Mouse (Mus musculus) liver, postnatal 0 days (tissue): ENCODE measurements around the gene Espl1. TPM values are rescaled to one million over a fixed set of nuclear protein-coding genes. Genes with fewer than 3 reads are reported as not detected.
"Not testable (repeated sequence)": the region's sequence is repeated elsewhere in the genome, so short reads cannot be mapped to it uniquely, and the experiment has no call there.

Source experiments
- ATAC-seq: fragments of 200-750 bp; cut with Nextera tagmentation; 2 replicates; pipeline ENCODE4 v1.8.0; 2017; ENCODE audit warnings: mild to moderate bottlenecking, moderate library complexity
- DNase-seq: peaks from one replicate; pipeline ENCODE4 v3.0.0-alpha.2; 2016
- H3K27ac ChIP-seq: fragments of 300-500 bp; sonication (generic); 2 replicates; pipeline ENCODE4 v1.5.1; 2014; ENCODE audit warnings: antibody characterized with exemption, moderate library complexity, mild to moderate bottlenecking, low read depth
- H3K27me3 ChIP-seq: fragments of 300-500 bp; sonication (generic); 2 replicates; pipeline ENCODE4 v1.6.1; 2014; ENCODE audit warnings: low read length, control low read depth, mixed read lengths; ENCODE audit not compliant: insufficient read depth
- H3K36me3 ChIP-seq: fragments of 300-500 bp; sonication (generic); replicated peaks from 2 replicates; pipeline ENCODE4 v1.6.1; 2014; ENCODE audit warnings: mild to moderate bottlenecking, control low read depth, low read length, moderate library complexity, mixed read lengths; ENCODE audit not compliant: insufficient read depth
- H3K4me1 ChIP-seq: fragments of 300-500 bp; sonication (generic); 2 replicates; pipeline ENCODE4 v1.6.1; 2014; ENCODE audit warnings: antibody characterized with exemption, mild to moderate bottlenecking, control low read depth; ENCODE audit not compliant: insufficient read depth
- H3K4me2 ChIP-seq: fragments of 300-500 bp; sonication (generic); 2 replicates; pipeline ENCODE4 v1.6.1; 2014; ENCODE audit warnings: low read depth, mild to moderate bottlenecking, low read length, moderate library complexity, mixed read lengths
- H3K4me3 ChIP-seq: fragments of 300-500 bp; sonication (generic); 2 replicates; pipeline ENCODE4 v1.5.1; 2014; ENCODE audit warnings: low read depth, low read length
- H3K9ac ChIP-seq: fragments of 300-500 bp; sonication (generic); replicated peaks from 2 replicates; pipeline ENCODE4 v1.6.1; 2014; ENCODE audit warnings: mild to moderate bottlenecking, moderate library complexity
- H3K9me3 ChIP-seq: fragments of 300-500 bp; sonication (generic); 2 replicates; pipeline ENCODE4 v1.6.1; 2016; ENCODE audit warnings: mild to moderate bottlenecking, control low read depth, low read length, mixed read lengths
- CTCF ChIP-seq: sonication (generic); IDR thresholded peaks from 2 replicates; pipeline ENCODE4 v1.5.1; 2016; ENCODE audit warnings: antibody characterized with exemption, low read depth
- EP300 ChIP-seq: IDR thresholded peaks from 2 replicates; pipeline ENCODE4 v1.6.1; 2016; ENCODE audit warnings: antibody characterized with exemption, low read depth, mild to moderate bottlenecking
- WGBS: fragments of 180-500 bp; shearing (Covaris S2); extraction: QIAGEN DNeasy Blood & Tissue Kit; methylation state at CpG from one replicate; pipeline ENCODE4 v1.1.7; 2014; ENCODE audit not compliant: insufficient replicate concordance; 5-methylcytosine and 5-hydroxymethylcytosine counted together
- polyA plus RNA-seq: library from polyadenylated mRNA; unstranded; fragments of >200 nt; fragmentation: Nextera tagmentation; extraction: Ambion mirVana; gene quantifications from 2 replicates; pipeline ENCODE4 v1.2.1, GENCODE M21; 2015

The Espl1 gene
- polyA plus RNA-seq, 1 experiment from 2014 or later, result 7.3 TPM

- under 1% methylated on average over 40 of the region's 40 CpGs for WGBS
- Histone ChIP-seq H3K27ac (peak within 1 kb of the TSS; percentile 55), H3K4me2 (peak within 1 kb of the TSS; percentile 79), H3K9ac (peak within 1 kb of the TSS; percentile 82), H3K36me3 (peaks cover 29% of the 10 kb centered on the region), H3K4me1 (peaks cover 7% of the 10 kb centered on the region; the same call in 1 of the 2 replicates), H3K4me3 (peak within 1 kb of the TSS; percentile 83), H3K27me3 (no peaks in the 10 kb centered on the region), H3K9me3 (no peaks in the 10 kb centered on the region)
- DNase-seq, result peak; percentile 89
- ATAC-seq, result peak; percentile 95
- TF ChIP-seq EP300, result no peak
- peak; percentile 65 for TF ChIP-seq CTCF
Observed at GRCm38 (mm10) chr15:102326022-102326576, 30.0 kb downstream of the Espl1 start, which contains the start of gene Pfdn5. Pfdn5 (plus strand) TSS chr15:102326116.

- TF ChIP-seq EP300 (no peak), CTCF (no peak)
- peak overlapping the region; percentile 79 for H3K4me2 ChIP-seq
- no peaks in the 10 kb centered on the region for H3K27me3 ChIP-seq
- H3K9ac ChIP-seq, result peak overlapping the region; percentile 82
- DNase-seq, result no peak
- peaks cover 29% of the 10 kb centered on the region for H3K36me3 ChIP-seq
- H3K4me1 ChIP-seq, result peaks cover 10% of the 10 kb centered on the region
- H3K9me3 ChIP-seq, result no peaks in the 10 kb centered on the region
- no peak overlapping the region for H3K27ac ChIP-seq
- 47% methylated on average over 8 of the region's 8 CpGs for WGBS
- peak overlapping the region; percentile 83 for H3K4me3 ChIP-seq
- ATAC-seq, result no peak
Observed at GRCm38 (mm10) chr15:102326892-102327291, 30.8 kb downstream of the Espl1 start.

- H3K4me3 ChIP-seq, result peak within 1 kb of the TSS; percentile 86
- no peaks in the 10 kb centered on the region for H3K9me3 ChIP-seq
- peak; percentile 86 for DNase-seq
- peaks cover 41% of the 10 kb centered on the region for H3K36me3 ChIP-seq
- WGBS, result under 1% methylated on average over 30 of the region's 30 CpGs
- peak within 1 kb of the TSS; percentile 98 for H3K4me2 ChIP-seq
- peaks cover 20% of the 10 kb centered on the region for H3K4me1 ChIP-seq
- peak; percentile 94 for ATAC-seq
- peak within 1 kb of the TSS; percentile 70 for H3K27ac ChIP-seq
- TF ChIP-seq EP300, result no peak
- TF ChIP-seq CTCF, result no peak
- peak within 1 kb of the TSS; percentile 80 for H3K9ac ChIP-seq
- H3K27me3 ChIP-seq, result no peaks in the 10 kb centered on the region
Observed at GRCm38 (mm10) chr15:102331610-102332015, 35.5 kb downstream of the Espl1 start, which contains the start of gene Myg1. Myg1 (plus strand) TSS chr15:102331709.

GRCm38 (mm10) chr15:102335254-102335653 is 39.2 kb downstream of the Espl1 start:
- Histone ChIP-seq H3K9me3 (no peaks in the 10 kb centered on the region), H3K27me3 (no peaks in the 10 kb centered on the region), H3K4me3 (no peak overlapping the region), H3K4me1 (peaks cover 15% of the 10 kb centered on the region), H3K4me2 (no peak overlapping the region), H3K9ac (no peak overlapping the region), H3K27ac (no peak overlapping the region), H3K36me3 (peaks cover 58% of the 10 kb centered on the region)
- 82% methylated on average over 8 of the region's 8 CpGs for WGBS
- no peak for DNase-seq
- no peak for ATAC-seq
- TF ChIP-seq EP300 (no peak), CTCF (no peak)

- H3K27me3 ChIP-seq, H3K27ac ChIP-seq, ATAC-seq, H3K4me3 ChIP-seq, H3K9ac ChIP-seq, H3K9me3 ChIP-seq, H3K4me2 ChIP-seq, DNase-seq: not testable (repeated sequence)
- peak; percentile 56 for TF ChIP-seq CTCF
- 79% methylated on average over 5 of the region's 5 CpGs for WGBS
- H3K36me3 ChIP-seq, result peaks cover 56% of the 10 kb centered on the region
- peaks cover 15% of the 10 kb centered on the region for H3K4me1 ChIP-seq
Observed at GRCm38 (mm10) chr15:102335925-102336324, 39.9 kb downstream of the Espl1 start.

- Histone ChIP-seq H3K9me3 (no peaks in the 10 kb centered on the region), H3K9ac (no peak overlapping the region), H3K4me1 (peaks cover 10% of the 10 kb centered on the region), H3K4me2 (no peak overlapping the region), H3K27ac (no peak overlapping the region), H3K4me3 (no peak overlapping the region), H3K36me3 (peaks cover 56% of the 10 kb centered on the region), H3K27me3 (no peaks in the 10 kb centered on the region)
- DNase-seq (no peak), ATAC-seq (no peak)
- TF ChIP-seq EP300 (no peak), CTCF (no peak)
- 80% methylated on average over 4 of the region's 4 CpGs for WGBS
Observed at GRCm38 (mm10) chr15:102336946-102337345, 40.9 kb downstream of the Espl1 start.
